Mouse (Mus musculus) liver, adult (tissue): ENCODE data around the gene Stard13.

Experiments used
- GATA4 ChIP-seq: IDR thresholded peaks from 2 replicates; pipeline ENCODE4 v1.6.1; 2014; ENCODE audit warnings: mild to moderate bottlenecking, low read length; ENCODE audit not compliant: insufficient replicate concordance

The Stard13 gene

GRCm38 (mm10) chr5:151196603-151197272 is 36.9 kb downstream of the Stard13 start:
- TF ChIP-seq GATA4: no peak

- no peak for TF ChIP-seq GATA4
These were observed 39.6 kb downstream of the Stard13 start for GRCm38 (mm10) chr5:151193885-151194520.

- TF ChIP-seq GATA4: no peak
These were observed 41.4 kb downstream of the Stard13 start for GRCm38 (mm10) chr5:151192266-151192665.

DNA sequence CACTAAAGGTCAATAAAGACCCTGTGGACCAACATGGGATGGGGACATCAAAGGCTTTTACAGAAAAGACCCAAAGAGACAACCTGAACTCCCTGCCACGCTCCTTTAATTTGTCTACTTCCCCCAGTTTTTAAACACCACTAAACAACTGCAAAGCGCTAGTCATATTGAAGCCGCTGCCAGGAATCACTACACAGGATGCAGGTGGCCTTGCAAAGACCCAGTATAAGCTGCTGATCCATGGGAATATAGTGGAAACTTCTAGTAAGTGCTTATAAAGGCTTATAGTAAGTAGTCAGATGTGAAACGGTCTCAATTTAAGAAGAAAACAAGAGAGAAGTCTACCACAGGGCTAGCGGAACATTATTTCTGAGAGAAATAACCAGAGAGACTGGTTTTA is 42.9 kb downstream of the Stard13 start:
- no peak for TF ChIP-seq GATA4

DNA sequence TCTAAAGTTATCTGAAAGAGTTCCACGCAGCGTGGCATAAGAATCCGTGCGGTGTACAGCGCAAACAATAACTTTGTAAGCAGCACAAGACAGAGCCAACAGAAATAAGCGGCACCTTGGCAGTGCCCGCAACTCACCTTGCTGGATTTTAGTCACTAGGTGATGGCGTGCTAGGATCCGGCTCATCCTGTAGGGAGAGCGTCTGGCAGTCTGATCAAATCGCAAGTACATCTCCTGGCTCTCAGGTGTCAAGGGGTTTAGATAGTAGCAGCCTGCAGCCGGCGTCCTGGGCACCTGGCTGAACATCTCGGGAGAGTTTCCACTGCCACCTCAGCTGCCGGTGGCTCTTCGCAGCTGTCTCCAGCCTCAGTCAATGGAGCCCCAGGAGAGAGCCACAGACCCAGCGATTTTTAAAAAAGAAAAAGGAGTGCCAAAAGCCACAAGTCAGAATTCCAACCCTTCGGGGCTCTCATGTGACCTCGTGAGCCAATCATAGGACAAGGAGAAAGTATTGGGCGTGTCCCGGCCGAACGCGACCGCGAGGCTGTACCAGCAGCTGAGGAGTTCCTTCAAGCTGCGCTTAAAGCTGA is 43.8 kb downstream of the Stard13 start:
- no peak for TF ChIP-seq GATA4

DNA sequence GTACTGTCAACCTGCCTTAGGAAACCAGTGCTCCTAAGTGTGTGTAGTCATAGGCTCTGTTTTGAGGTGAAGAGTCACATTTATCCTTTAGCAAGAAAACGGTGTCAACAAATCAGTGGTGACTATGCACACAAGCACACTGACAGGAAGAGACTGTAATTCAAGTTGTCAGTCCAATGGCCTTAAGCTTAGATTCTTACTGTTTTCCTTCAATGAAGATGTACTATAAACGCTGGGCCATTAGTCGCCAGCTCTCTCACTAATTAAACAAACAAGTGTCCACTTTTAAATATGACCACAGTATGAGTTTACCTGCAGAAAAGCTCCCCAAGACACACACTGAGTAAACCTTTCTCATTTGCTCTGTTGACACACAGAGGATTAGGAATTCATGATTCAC is 44.3 kb downstream of the Stard13 start:
- TF ChIP-seq GATA4: no peak

DNA sequence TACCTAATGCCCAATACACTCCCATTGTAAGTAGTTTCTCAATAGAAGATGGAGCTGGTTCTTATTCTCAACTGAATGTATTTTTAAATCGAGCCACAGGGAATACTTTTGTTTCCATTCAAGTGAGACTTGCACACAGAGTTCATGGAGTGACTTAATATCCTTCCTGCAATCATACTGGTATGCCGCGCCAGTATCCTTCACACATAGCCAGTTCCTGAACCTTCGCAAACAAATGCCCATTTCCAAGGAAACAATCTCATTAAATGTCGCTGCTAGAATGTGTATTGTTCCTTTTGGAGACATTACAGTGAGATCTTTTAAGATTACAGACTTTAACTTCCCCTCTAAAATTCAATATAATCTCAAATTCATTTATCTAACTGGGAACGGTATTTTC is 45.0 kb downstream of the Stard13 start:
- no peak for TF ChIP-seq GATA4

GRCm38 (mm10) chr5:151187336-151187735 is 46.3 kb downstream of the Stard13 start:
- TF ChIP-seq GATA4: no peak; the same call in 1 of the 2 replicates

GRCm38 (mm10) chr5:151185286-151185856 is 48.3 kb downstream of the Stard13 start:
- TF ChIP-seq GATA4: no peak

DNA sequence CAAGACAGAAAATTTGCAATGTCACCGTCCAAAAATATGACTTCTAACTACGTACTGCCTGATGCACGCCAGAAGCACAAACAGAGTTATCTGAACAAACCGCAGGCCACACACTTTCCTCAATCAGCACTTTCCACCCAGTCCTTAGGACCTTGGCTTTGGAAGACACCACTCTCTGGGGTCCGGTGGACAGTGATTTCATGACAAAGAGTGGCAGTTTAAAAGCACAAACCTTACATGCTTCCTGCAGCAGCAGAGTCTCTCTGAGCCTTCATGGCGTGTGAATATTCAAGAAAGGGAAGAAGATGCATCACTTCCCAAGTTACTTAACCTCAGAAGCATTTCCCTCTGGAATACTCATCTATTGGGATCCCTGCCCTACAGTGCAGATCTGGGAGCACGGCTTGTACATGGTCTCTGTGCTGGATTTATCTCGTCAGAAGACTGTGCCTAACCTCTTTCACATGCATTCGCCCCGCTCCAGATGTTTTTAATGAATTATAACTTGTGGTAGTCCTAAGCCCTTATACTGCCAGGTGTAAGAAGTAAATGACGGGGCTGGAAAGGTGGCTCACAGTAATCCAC is 49.9 kb downstream of the Stard13 start:
- TF ChIP-seq GATA4: no peak

- TF ChIP-seq GATA4: no peak
These were observed 52.3 kb downstream of the Stard13 start for GRCm38 (mm10) chr5:151181288-151181687.

DNA sequence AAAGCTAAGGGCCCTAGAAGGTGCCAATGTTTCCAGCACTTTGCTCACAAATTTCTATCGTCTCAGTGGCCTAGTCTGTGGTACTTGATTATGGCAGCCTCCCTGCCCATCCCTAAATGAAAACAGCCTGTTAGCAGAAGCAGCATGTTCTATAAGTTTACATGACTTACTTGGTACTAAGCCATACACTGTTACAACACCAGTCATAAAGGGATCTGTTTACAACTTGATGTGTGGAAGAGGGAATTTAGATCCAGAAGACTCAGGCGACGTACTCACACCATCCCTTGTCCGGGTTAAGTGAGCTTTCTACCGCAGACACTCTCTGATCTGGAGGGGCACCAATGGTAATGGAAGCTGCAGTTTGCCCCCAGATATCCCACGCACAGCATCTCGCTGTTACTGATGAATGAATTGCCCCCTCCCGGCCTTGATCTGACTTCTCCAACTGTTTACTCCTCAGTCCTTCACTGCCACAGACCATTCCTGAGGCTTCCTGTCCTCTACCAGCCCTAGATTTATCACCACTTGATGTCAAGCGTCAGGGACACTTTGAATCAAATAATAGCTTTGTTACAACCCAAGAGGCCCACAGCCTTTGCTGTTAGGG is 53.4 kb downstream of the Stard13 start:
- no peak for TF ChIP-seq GATA4

GRCm38 (mm10) chr5:151177171-151177570 is 56.5 kb downstream of the Stard13 start:
- no peak for TF ChIP-seq GATA4

DNA sequence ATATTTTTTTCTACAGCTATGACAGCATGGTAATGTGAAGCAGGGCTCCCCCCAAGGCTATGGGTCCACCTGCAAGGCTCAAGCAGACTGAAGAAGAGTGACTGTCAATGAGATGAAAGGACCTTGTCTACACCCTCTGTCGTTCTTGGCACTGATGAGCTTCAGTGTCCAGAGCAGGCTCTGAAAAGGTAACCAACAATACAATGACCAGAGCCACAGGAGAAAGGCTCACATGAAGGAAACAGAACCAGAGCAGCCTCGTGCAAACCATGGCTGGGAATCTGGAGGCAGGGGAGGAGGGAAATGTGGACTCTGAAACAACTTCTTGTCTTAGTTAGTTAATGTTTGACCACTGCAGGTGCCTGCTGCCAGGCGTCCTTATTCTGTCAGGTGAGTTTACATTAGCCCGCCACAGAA is 57.7 kb downstream of the Stard13 start:
- TF ChIP-seq GATA4: no peak
